Mouse (Mus musculus) left cerebral cortex, postnatal 25 days (tissue): Measurements from ENCODE around the gene Tapbpl. TPM values are rescaled to one million over a fixed set of nuclear protein-coding genes. Genes with fewer than 3 reads are reported as not detected.
A peak's percentile ranks its signal among the peaks of the same experiment; 100 is the strongest.
"Not testable (repeated sequence)": the region's sequence is repeated elsewhere in the genome, so short reads cannot be mapped to it uniquely, and the experiment has no call there.

Experiments used
- DNase-seq, 2 experiments: peaks; one replicate each; pipeline ENCODE4 v3.0.0; 2022; ENCODE audit warnings: low spot score in 2 of 2, mixed read lengths in 1 of 2
- intact Hi-C: fragments of 180-260 bp; cut with DNase I; formaldehyde crosslinking; loops from one replicate; pipeline ENCODE4 v1.15.1; 2025
- total RNA-seq, 2 experiments: library from RNA; stranded (reverse); gene quantifications; 2 replicates each; pipeline ENCODE4 v1.2.3; 2021

Gene Tapbpl
- total RNA-seq, result 1 to 10 TPM; 3.5 to 4.0 TPM

DNA sequence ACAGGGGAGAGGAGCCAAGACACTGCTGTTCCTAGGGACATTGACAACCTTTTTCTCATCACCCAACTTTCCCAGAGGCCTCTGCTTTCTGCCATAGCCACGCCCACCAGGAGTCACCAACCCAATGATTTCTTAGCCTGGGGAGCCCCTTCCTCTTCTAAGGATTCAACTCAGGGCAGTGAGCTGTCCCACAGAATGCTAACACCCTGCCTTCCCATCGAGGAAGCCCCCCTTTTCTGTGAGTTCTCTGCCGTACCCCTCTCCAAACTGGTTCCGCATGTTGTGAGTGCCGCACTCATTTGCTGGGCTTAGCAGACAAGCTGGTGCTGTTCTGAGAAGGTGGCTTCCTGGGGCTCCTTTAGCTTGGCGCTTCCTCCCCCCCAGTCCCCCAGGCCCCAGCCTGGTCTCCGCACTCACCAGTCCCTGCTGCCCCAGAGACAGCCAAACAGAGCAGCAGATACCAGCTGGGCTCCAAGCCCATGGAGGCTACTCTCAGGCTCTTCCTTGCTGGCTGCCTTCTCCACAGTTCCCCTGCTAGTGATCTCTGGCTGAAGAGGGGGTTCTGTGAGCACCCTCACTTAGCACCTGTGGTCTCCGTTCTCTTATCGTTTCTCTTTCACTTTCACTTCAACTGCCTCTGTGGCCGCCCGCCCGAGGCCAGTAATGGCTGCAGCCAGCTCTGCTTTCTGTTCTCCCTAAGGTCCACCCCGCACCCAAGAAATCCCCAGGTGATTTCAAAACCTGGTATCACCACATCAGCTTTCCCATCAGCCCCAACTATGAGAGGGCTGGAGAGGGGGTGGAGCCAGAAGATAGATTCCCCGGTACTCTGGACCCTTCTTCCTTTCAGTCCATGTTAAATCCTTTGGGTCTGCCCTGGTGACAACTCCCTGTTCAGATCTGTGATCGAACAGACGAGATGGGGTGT, at the start of gene Tapbpl:
Tapbpl (minus strand) TSS at position 744 of the 928 bp plus-strand sequence.
- intact Hi-C loops, result no loop called here
- peak; percentile 41 to 50 for DNase-seq

DNA sequence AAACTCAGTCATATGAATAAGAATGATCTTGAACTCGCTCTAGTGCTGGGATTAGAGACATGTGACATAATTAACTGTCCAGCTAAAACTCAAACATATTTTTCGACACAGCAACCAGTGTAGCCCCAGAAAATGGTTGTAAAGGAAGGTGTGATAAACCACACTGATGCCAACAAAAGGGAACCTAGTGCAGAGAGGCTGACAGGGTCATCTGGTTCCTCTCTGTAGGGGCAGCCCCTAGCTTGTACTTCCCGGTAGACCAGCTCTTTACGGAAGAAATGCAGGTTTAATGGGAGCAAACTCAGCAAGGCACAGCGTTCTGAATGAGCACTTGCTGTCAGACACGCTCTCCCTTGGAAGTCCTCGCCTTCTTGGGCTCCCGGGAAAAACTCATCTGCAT, 48.1 kb upstream of the Tapbpl start:
- intact Hi-C loops, result loop anchor here (5.0 kb wide), 2 partner anchors 83 to 323 kb away; no protein-coding TSS in a partner anchor
- no peak for DNase-seq

DNA sequence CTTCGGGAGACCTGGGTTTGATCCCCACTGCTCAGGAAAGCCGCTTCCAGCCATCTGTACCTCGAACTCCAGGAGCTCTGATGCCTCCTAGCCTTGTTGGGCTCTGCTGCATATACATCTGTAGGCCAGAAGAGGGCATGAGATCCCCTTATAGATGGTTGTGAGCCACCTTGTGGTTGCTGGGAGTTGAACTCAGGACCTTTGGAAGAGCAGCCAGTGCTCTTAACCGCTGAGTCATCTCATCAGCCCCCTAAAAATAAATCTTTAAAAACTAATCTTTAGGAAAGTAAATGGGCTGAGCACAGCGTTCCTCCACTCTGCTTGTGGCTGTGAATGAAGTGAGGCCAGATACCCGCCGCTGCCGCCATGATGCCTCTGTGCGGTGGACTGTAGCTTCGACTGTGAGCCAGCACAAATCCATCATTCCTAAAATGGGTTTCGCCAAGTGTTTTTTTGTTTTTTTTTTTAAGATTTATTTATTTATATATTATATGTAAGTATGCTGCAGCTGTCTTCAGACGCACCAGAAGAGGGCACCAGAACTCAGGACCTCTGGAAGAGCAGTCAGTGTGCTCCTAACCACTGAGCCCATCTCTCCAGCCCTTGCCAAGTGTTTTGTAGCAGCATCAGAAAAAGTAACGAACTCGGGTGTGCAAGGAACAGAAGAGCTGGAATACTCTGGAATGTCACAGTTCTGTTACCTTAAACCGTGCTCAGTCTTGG, 43.3 kb upstream of the Tapbpl start:
- peak in 1 of 2 experiments; percentile 33 for DNase-seq
- intact Hi-C loops, result loop anchor here (5.0 kb wide), 4 partner anchors 87 to 327 kb away; partner anchors contain the start of genes Acrbp and Iffo1

DNA sequence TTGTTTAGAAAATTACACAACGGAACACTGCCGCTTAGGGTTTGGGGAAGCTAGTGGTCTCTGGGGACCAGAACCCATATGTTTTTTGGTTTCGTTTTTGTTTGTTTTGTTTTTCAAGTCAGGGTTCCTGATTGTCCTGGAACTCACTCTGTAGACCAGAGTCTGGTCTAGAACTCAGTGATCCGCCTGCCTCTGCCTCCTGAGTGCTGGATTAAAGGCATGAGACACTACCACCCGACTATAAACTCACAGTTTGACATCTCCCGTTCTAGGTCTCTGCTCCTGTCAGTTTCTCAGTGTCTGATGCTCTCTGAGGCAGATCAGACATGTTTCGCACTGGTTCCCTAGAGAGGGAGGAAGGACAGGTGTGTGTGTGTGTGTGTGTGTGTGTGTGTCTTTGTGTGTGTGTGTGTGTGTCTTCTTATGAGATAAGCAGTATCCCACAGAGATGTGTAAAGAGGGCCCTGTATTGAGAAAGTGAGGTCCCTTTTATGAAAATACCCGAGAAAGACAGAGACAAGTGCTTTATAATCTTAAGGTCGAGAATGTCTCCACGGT, 40.6 kb upstream of the Tapbpl start:
- intact Hi-C loops, result loop anchor here (5.0 kb wide), 2 partner anchors 125 to 225 kb away; partner anchors contain the start of genes Acrbp and Iffo1
- no peak for DNase-seq

DNA sequence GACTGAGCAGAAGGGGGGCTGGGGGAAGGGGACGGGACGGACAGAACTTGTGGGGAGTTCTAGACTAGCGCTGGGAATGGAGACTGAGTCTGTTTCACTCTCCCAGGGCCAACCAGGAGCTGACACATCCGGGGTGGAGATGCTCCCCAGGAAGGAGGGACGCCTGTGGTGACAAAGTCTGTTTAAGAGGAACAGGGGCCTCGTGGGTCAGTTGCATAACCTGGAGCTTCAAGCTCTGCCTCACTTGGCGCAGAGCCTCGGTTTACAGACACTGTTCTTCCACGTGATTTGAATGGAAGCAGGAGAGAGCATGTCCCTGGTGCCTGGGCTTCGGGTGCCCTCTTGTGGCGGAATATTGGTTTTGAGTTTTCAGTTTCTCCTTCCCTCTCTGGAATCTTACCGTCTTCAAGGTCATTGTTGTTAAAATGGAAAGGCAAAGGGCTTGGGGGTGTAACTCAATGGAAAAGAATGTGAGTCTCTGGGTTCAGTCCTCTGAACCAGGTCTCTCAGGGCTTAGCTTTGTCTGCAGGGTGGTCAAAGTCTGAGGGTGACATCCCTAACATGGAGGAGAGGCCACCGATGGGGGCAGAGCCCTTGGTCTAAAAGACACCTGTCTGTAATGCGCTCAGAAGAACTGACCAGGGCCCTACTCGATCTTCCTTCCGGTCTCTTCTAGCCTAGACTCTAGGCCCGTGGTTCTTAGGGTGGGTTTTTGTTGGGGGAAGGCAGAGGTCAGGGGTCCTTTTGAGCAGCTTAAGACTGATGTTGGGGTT, 40.0 kb upstream of the Tapbpl start:
- DNase-seq, result peak; percentile 92 to 95
- intact Hi-C loops, result loop anchor here (2.0 to 5.0 kb wide), 4 partner anchors 53 to 224 kb away; partner anchors contain the start of genes Acrbp and Iffo1

DNA sequence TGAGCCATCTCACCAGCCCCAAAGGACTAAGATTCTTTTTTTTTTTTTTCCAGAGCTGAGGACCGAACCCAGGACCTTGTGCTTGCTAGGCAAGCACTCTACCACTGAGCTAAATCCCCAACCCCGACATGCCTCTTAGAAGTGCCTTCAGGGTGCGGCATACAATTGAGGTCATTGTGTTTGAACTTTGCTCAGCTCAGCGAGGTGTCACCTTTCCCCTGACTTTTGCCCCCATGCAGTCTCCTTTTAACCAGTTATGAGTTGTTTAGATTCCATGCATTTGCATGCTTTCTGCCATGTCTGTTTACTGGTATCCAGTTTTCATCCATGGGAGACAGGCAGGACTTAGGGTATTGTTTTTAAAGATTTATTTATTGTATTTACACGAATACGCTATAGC, 37.1 kb upstream of the Tapbpl start:
- no peak for DNase-seq
- intact Hi-C loops, result no loop called here

DNA sequence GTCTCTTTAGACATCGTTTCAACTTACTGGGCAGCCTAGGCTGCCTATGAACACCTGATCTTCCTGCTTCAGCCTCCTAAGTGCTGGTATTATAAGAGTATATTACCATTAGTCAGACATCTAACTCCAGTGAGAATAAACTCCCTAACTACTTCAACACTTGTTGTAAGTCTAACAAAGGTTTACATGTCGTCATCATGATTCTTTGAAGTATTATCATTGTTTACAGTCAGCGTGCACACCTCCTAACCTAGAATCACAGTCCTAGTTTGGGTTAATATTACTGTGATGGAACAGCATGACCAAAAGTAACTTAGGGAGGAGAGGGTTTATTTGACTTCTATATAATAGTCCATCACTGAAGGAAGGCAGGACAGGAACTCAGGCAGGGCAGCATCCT, 35.8 kb upstream of the Tapbpl start:
- intact Hi-C loops, result no loop called here
- DNase-seq, result no peak

DNA sequence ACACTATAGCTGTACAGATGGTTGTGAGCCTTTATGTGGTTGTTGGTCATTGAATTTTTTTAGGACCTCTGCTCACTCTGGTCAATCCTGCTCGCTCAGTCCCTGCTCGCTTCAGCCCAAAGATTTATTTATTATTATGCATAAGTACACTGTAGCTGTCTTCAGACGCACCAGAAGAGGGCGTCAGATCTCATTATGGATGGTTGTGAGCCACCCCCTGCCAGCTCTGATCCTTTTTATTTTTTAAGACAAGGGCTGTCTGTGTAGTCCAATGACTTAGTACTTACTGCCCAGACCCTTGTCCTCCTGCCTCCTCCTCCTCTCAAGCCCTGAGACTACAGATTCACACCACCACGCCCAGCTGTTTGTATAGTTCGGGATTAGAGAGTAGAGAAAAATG, 34.9 kb upstream of the Tapbpl start:
- intact Hi-C loops, result loop anchor here (1.0 kb wide), 1 partner anchor 47 kb away; no protein-coding TSS in a partner anchor

DNA sequence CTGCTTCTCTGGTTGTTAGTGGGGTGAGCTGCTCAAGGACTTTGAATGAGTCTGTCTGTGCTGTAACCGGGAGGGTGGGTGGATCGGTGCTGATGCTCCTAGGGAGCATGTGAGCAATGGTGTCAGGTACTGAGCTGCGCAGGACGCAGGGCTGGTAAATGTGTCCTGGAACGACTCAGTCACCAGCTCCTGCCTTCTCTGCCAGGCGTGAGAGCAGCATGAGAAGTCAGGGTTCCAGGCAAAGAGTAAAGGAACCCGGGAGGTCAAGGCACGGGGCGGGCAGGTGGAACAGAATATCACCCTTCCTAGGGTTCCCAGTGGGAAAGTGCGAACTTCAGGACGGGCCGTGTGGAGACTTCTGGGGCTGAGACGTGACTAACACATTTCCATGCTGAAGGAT, 34.4 kb upstream of the Tapbpl start:
- no peak for DNase-seq
- intact Hi-C loops, result loop anchor here (1.0 kb wide), 1 partner anchor 47 kb away; no protein-coding TSS in a partner anchor

More for the DNA sequence above, 34.9 kb upstream of the Tapbpl start:
- DNase-seq, result not testable (repeated sequence)

DNA sequence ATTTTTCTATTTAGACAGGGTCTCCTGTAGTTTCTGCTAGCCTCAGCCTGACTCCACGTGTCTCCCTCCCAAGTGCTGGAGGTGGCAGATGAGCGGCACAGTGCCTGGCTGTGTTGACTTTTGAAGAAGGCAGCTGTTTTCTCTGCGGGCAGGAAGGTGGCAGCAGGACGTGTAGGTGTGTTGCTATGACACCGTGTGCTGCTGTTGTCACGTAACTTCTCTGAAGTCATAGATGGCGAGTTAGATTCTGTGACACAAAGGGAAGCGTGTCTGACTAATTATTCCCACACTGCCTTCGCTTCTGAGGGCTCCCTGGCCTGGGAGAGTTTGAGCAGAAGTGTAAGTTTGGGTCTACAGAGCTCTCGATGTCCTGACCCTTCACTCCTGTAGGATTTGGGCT, 33.6 kb upstream of the Tapbpl start:
- intact Hi-C loops, result no loop called here
- peak; percentile 27 to 74 for DNase-seq

DNA sequence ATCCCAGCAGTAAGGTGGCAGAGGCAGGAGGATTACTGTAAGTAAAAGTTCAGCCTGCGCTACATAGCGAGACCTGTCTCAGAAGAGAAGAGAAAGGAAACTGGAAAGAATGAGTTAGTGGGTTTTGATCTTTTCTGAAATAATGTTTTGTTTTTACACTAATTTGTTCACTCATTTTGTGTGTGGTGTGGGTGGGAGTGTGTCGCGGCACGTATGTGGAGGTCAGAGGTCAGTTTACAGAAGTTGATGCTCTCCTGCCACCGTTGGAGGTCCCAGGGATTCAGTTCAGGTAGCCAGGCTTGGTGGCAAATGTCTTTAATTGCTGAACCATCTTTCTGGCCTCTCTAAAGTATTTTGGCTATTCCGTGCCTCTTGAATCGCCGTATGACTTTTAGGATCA, 32.6 kb upstream of the Tapbpl start:
- DNase-seq, result no peak
- intact Hi-C loops, result no loop called here

DNA sequence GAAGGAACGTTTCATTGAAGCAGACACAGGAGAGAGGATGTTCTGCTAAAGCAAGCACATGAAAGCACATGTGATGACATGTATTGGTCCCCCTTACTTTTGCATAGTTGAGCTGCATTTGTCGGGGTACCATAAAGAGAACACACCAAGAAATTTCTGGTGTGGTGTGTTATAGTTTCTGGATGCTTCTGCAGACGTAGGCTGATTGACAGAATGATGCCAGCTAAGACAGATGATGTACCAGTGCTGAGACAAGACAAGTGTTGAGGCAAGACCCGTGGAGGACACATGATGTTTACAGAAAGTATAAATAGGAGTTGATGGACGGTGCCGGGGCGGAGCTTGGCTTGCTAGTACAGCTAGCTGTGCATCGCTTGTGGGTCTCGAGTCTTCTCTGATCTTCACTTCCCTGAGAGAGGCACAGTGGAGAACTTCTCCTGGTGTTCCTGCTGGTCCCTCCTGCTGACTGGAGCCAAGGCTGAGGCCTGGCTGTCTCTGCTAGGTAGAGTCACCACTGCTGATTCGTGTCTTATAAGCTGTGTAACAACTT, 28.4 kb upstream of the Tapbpl start:
- DNase-seq, result no peak
- intact Hi-C loops, result no loop called here

DNA sequence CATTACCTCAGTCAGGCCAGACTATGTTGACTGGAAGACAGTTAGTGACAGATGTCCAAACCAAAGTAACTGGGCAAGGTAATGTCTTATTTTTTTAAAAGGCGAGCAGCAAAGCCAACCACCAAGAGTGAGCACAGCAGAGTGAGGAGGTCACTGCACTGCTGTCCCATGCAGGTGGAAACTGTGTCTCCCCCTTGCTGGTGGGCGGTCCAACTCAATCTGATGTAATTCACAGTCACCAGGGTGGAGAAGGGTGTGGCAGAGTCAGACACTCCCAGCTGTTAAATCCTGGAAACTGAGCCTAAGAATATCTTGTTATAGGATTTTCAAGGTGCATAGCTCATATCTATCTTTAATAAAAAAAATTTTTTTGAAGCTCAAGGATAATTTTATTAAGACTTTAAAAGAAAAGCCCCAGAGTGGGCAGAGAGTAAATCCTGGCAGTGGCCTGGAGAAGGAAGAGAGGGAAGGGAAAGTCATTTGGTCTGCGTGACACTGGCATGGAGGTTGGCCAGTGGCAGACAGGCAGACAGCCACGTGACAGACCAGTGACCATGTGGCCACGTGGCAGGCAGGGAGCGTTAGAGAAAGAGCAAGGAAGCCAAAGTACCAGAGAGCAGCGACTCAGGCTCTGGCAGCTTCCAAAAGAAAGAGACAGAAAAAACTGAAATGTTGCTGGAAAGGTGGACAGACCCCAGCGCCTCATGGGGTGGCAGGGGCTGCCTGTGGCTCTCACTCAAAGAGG, 24.7 kb upstream of the Tapbpl start:
- intact Hi-C loops, result no loop called here
- DNase-seq, result peak in 1 of 2 experiments; percentile 24

DNA sequence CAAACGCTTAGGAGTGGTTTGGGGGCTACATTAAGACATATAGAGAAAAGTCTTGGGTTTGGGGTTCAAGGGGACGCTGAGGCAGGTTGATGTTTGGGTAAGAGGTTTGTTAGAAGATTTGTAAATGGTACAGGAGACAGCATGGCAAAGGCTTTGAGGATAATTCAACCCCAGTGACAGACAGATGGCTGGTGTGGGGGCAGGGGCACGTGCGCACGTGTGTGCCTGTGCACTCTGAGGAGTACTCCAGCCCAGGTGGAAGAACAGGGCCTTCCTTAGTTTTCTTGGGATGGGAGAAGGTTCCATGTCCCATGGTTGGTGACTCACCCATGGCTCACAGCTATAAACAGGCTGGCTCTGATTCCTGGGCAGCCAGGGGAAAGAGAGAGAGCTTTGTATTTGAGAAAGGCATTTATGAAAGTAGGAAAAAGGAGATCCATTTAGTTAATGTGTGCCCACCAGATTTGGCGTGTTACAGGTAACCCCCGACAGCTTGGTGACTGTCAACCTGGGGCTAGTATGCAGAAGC, 23.9 kb upstream of the Tapbpl start:
- intact Hi-C loops, result no loop called here

DNA sequence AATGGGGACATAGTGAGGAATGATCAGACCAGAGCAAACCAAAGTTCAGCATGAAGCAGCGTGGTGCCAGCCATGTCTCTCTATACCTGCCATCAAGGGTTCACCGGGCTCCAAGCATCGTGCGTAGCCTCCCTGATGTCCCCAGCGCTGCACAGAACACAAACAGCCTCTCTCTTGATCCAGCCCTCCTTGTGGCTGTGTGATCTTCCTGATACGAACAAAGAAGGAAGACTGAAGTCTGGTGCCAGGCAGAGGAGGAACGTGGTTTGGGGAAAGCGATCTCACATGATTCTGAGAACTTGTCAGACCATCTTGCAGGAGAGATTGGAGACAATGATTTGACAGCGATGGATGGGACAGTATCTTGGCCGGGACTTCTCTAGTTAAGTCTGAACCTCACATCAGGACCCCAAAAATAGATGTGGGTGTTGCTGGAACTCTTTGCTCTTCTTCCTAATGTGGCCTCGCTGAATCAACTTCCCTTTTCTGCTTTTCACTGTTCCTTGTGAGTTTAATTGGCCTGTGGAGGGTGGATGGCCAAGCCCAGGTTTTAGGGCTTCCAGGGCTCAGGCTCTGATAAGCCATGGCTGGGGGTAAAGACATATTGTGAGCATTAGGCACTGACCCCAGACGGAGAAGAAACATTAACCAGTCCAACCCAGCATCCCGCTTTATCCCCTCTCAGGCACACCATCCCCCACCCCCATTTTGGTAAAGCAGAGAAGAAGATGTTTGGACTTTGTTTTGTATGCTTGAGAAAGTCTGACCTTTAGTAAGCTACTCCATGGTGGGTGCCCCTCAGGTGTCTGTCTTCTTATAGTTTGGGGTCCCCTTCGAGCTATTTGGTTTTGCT, 22.4 kb upstream of the Tapbpl start:
- no peak for DNase-seq

More for the DNA sequence above, 23.9 kb upstream of the Tapbpl start:
- peak in 1 of 2 experiments; percentile 22 for DNase-seq

DNA sequence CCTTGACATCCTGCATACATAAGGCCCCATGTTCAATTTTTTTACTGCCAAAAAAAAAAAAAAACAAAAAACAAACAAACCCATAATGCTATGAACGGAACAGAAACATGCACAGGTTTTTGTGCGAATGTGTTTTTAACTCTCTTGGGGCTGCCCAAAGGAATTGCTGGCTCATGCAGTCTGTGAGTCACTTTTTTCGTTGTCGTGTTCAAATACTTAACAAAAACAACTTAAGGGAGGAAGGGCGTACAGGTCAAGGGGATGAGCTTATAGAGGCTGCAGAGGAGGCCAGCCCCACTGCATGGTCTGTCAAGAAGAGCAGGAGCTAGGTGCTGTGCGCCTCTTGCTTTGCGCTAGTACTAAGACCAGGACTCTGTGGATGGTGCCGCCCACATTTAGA, 21.1 kb upstream of the Tapbpl start:
- intact Hi-C loops, result no loop called here
- no peak for DNase-seq

More for the DNA sequence above, 22.4 kb upstream of the Tapbpl start:
- intact Hi-C loops, result no loop called here

DNA sequence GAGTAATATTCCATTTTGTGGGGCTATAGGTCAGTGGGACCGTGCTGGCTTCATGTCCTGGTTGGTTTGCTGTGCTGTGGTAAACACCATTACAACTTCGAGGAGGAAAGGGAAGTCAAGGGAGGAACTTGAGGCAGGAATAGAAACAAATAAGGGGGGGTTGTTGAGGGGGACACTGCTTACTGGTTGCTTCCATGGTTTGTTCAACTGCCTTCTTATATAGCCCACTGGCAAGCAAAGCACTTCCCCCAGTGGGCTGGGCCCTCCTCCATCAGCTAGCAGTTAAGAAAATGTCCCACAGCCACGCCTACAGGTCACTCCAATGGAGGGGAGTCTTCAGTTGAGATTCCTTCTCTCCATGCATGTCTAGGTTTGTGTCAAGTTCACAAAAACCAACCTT, 20.6 kb upstream of the Tapbpl start:
- intact Hi-C loops, result no loop called here
- no peak for DNase-seq
